Mouse (Mus musculus): ENCODE measurements around the gene Slc6a11. TPM values are rescaled to one million over a fixed set of nuclear protein-coding genes. Genes with fewer than 3 reads are reported as not detected.

Gene Slc6a11
- polyA plus RNA-seq, 1 experiment from 2014 or later: 0.70 TPM

DNA sequence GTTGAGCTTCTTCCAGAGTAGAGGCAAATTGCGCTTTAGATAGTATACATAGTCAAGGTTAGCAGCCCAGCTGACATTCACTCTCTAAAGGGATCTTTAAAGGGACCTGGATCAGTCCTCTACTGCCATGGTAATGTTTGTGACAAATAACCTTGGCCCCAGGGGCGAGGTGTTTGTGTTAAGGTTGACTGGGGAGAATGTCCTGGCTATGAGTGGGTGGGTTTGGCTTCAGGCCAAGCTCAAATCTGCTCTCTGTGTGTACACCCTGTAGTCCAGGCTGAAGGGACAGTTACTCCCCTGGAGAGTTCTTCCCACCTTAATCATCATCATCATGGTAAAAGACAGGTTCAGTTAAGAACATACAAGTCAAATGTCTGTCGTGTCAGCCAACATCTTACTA, 97.2 kb downstream of the Slc6a11 start:
- 73% methylated on average over 3 of the region's 3 CpGs for WGBS

DNA sequence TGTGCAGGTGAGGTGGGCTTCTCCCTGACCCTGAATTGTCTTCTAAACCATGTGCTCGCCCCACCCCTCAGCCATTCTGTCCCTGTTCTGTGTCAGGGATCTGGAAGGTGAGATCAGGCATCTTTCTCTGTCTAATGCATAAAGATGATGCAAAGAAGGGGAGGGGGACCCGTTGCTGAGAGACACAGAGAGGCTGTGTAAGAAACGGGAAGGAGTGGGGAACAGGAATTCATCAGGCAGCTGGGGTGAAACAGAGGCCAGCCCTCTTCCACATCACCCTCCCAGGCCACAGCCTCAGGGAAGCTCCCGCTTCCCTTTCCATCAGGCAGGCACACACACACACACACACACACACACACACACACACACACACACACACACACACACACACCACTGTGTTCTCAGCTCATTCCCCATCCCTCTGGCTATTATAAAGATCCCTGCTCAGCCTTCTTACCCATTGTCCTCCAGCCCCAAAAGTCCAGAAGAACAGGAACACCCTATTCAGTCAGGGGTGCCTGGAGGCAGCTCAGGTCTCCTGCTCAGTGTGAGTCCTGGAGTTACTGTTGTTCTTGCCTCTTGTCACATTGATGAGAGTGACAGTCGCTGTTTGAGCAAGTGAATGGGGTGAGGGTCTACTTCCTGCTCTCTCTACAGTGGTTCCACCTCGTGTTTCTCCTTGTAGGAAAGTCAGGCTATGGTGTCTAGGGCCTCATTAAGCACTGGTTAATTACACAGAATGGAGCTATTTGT, 108.0 kb downstream of the Slc6a11 start:
- no peak for ATAC-seq (ENCODE audit: low read depth)
- Histone ChIP-seq H3K27me3 (replicated peaks; ENCODE audit: control insufficient read depth, insufficient read depth, low read length) (no peaks in the 10 kb centered on the region), H3K9ac (ENCODE audit: low read depth, low read length) (no peak overlapping the region), H3K9me3 (ENCODE audit: control insufficient read depth, low read length) (no peaks in the 10 kb centered on the region), H3K4me3 (ENCODE audit: low read depth, low read length) (no peak overlapping the region), H3K4me2 (ENCODE audit: low read depth, low read length) (no peak overlapping the region), H3K27ac (replicated peaks; ENCODE audit: low read depth, low read length) (no peak overlapping the region), H3K36me3 (ENCODE audit: control insufficient read depth, insufficient read depth, low read length) (no peaks in the 10 kb centered on the region), H3K4me1 (ENCODE audit: control insufficient read depth, insufficient read depth, low read length) (no peaks in the 10 kb centered on the region)
- DNase-seq (ENCODE audit: low spot score): peak; percentile 19
- WGBS: 31% methylated on average over 6 of the region's 6 CpGs

More for the DNA sequence above, 97.2 kb downstream of the Slc6a11 start:
- Histone ChIP-seq H3K4me1 (ENCODE audit: control insufficient read depth, insufficient read depth, low read length) (no peaks in the 10 kb centered on the region), H3K4me2 (ENCODE audit: low read depth, low read length) (no peak overlapping the region), H3K27me3 (replicated peaks; ENCODE audit: control insufficient read depth, insufficient read depth, low read length) (no peaks in the 10 kb centered on the region), H3K9ac (ENCODE audit: low read depth, low read length) (no peak overlapping the region), H3K9me3 (ENCODE audit: control insufficient read depth, low read length) (no peaks in the 10 kb centered on the region), H3K27ac (replicated peaks; ENCODE audit: low read depth, low read length) (no peak overlapping the region), H3K4me3 (ENCODE audit: low read depth, low read length) (no peak overlapping the region), H3K36me3 (ENCODE audit: control insufficient read depth, insufficient read depth, low read length) (no peaks in the 10 kb centered on the region)
- ATAC-seq (ENCODE audit: low read depth): no peak
- DNase-seq (ENCODE audit: low spot score): no peak

DNA sequence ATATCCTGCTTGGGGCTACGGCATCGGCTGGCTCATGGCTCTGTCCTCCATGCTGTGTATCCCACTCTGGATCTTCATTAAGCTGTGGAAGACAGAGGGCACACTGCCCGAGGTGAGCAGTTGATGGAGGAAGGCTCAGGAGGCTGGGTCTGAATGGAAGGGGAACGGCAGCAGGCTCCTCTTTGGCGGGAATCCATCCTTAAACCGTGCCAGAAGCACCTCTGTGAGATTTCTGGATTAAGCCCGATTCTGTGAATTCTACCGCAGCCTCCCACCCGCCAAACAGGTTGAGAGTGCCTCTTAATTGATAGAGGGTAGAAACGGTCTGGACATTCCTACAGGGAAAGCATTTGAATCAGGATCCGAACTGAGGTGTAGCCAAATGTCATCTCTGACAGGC, 114.6 kb downstream of the Slc6a11 start:
- H3K9ac ChIP-seq (ENCODE audit: low read depth, low read length): no peak overlapping the region
- H3K36me3 ChIP-seq (ENCODE audit: control insufficient read depth, insufficient read depth, low read length): no peaks in the 10 kb centered on the region
- H3K4me2 ChIP-seq (ENCODE audit: low read depth, low read length): no peak overlapping the region
- no peak overlapping the region for H3K27ac ChIP-seq (replicated peaks; ENCODE audit: low read depth, low read length)
- DNase-seq (ENCODE audit: low spot score) (no peak), ATAC-seq (ENCODE audit: low read depth) (no peak)
- H3K4me1 ChIP-seq (ENCODE audit: control insufficient read depth, insufficient read depth, low read length): no peaks in the 10 kb centered on the region
- no peaks in the 10 kb centered on the region for H3K27me3 ChIP-seq (replicated peaks; ENCODE audit: control insufficient read depth, insufficient read depth, low read length)
- H3K4me3 ChIP-seq (ENCODE audit: low read depth, low read length): no peak overlapping the region
- 81% methylated on average over 11 of the region's 11 CpGs for WGBS
- H3K9me3 ChIP-seq (ENCODE audit: control insufficient read depth, low read length): no peaks in the 10 kb centered on the region

DNA sequence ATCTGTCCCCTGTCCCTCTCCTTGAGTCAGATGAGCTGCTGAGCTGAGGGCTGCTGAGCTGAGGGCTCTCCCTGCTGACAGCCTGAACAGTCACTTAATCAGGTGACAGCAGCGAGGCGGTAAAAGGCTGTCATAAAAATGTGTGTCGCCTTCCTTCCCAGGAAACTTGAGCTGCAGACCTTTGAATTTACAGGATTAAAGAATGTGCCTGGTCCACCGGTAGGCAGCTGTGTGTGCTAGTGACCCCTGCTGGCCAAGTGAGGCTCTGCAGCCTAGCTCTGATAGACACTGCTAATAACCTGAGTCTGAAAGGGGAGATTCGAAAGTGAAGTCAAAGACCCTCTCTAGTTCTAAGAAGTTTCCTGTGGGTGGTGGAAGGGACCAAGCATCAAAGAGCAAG, 119.3 kb downstream of the Slc6a11 start:
- DNase-seq (ENCODE audit: low spot score): peak; percentile 75
- H3K27me3 ChIP-seq (replicated peaks; ENCODE audit: control insufficient read depth, insufficient read depth, low read length): no peaks in the 10 kb centered on the region
- no peak overlapping the region for H3K27ac ChIP-seq (replicated peaks; ENCODE audit: low read depth, low read length)
- no peak overlapping the region for H3K9ac ChIP-seq (ENCODE audit: low read depth, low read length)
- H3K4me2 ChIP-seq (ENCODE audit: low read depth, low read length): no peak overlapping the region
- peak; percentile 62; the same call in 1 of the 2 replicates for ATAC-seq (ENCODE audit: low read depth)
- H3K36me3 ChIP-seq (ENCODE audit: control insufficient read depth, insufficient read depth, low read length): no peaks in the 10 kb centered on the region
- no peaks in the 10 kb centered on the region for H3K4me1 ChIP-seq (ENCODE audit: control insufficient read depth, insufficient read depth, low read length)
- no peak overlapping the region for H3K4me3 ChIP-seq (ENCODE audit: low read depth, low read length)
- H3K9me3 ChIP-seq (ENCODE audit: control insufficient read depth, low read length): no peaks in the 10 kb centered on the region
- 3% methylated on average over 5 of the region's 5 CpGs for WGBS

DNA sequence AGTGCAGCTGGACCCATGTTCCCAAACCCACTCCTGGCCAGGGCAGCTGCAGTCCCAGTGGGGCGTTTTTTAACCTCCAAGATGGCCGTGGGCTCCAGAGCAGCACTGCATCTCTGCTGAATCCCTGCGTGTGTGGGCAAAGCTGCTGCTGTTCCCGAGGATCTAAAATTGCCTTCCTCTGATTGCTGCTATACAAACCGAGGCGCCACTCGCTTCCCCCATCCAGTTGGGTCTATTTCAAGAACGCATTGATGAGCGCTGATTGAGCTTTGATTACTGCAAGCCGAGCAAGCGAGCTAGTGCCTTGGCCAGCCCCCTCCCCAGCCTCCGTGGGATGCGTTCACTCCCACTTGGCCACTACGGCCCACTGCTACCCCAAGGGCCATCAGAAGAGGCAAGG, 123.9 kb downstream of the Slc6a11 start:
- Histone ChIP-seq H3K27me3 (replicated peaks; ENCODE audit: control insufficient read depth, insufficient read depth, low read length) (no peaks in the 10 kb centered on the region), H3K9ac (ENCODE audit: low read depth, low read length) (no peak overlapping the region), H3K4me3 (ENCODE audit: low read depth, low read length) (no peak overlapping the region), H3K9me3 (ENCODE audit: control insufficient read depth, low read length) (no peaks in the 10 kb centered on the region), H3K27ac (replicated peaks; ENCODE audit: low read depth, low read length) (no peak overlapping the region), H3K4me1 (ENCODE audit: control insufficient read depth, insufficient read depth, low read length) (no peaks in the 10 kb centered on the region), H3K36me3 (ENCODE audit: control insufficient read depth, insufficient read depth, low read length) (no peaks in the 10 kb centered on the region), H3K4me2 (ENCODE audit: low read depth, low read length) (no peak overlapping the region)
- DNase-seq (ENCODE audit: low spot score): no peak
- ATAC-seq (ENCODE audit: low read depth): no peak
- 62% methylated on average over 14 of the region's 14 CpGs for WGBS

DNA sequence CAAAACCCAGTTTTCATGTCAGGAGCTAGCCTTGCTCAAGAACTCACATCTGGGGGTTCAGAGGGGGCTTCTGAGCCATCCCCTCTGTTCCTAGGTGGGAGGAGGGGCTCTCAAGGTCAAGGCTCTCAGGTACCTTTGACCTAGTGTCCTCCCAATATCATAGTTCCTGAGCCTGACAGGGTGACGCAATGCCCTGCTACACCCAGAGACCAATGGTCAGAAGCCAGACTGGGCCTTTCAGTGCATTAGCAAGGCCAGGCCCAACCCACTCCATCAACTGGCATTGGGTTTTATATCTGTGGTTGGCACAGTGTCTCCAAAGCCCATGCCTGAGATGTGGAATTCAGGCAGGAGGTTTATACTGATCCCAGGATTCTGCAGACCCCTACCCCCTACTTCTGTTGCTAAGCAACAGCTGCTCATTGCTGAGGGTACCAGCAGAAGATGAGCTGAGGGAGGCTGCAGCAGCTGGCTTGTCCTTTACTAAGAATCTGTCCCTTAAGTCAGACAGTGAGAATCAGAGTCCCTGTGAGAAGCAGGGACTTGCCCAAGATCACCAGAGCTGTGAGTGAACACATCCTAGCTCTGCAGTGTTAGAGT, 126.8 kb downstream of the Slc6a11 start:
- H3K36me3 ChIP-seq (ENCODE audit: control insufficient read depth, insufficient read depth, low read length): no peaks in the 10 kb centered on the region
- no peaks in the 10 kb centered on the region for H3K9me3 ChIP-seq (ENCODE audit: control insufficient read depth, low read length)
- ATAC-seq (ENCODE audit: low read depth) (no peak), DNase-seq (ENCODE audit: low spot score) (no peak)
- H3K4me2 ChIP-seq (ENCODE audit: low read depth, low read length): no peak overlapping the region
- 73% methylated on average over 1 of the region's 1 CpGs for WGBS
- no peak overlapping the region for H3K27ac ChIP-seq (replicated peaks; ENCODE audit: low read depth, low read length)
- no peak overlapping the region for H3K4me3 ChIP-seq (ENCODE audit: low read depth, low read length)
- H3K4me1 ChIP-seq (ENCODE audit: control insufficient read depth, insufficient read depth, low read length): no peaks in the 10 kb centered on the region
- no peak overlapping the region for H3K9ac ChIP-seq (ENCODE audit: low read depth, low read length)
- no peaks in the 10 kb centered on the region for H3K27me3 ChIP-seq (replicated peaks; ENCODE audit: control insufficient read depth, insufficient read depth, low read length)

DNA sequence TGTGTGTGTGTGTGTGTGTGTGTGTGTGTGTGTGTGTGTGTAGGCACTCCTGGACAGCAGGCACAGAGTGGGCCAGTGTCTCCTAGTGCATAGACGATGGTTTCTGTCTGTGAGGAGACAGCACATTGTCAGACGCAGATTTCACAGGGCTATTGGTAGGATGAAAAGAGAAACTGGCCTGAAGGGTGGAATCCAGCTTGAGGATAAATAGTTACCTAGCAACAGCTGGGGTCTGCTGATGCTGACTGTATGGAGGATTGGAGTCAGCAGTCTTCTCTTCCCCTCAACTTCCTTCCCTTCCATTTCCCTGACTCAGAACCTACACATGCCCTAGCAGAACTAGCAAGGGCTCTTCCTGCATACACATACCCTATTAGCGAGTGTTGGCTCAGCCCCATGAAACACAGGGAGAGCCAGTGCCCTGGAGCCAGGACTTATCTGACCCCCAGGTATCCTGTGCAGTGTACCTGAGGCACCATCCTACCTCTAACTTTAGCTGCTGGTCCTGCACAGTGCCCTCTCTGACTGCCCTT, 127.7 kb downstream of the Slc6a11 start:
- 56% methylated on average over 3 of the region's 3 CpGs for WGBS
- no peak for DNase-seq (ENCODE audit: low spot score)
- no peak overlapping the region for H3K4me2 ChIP-seq (ENCODE audit: low read depth, low read length)

DNA sequence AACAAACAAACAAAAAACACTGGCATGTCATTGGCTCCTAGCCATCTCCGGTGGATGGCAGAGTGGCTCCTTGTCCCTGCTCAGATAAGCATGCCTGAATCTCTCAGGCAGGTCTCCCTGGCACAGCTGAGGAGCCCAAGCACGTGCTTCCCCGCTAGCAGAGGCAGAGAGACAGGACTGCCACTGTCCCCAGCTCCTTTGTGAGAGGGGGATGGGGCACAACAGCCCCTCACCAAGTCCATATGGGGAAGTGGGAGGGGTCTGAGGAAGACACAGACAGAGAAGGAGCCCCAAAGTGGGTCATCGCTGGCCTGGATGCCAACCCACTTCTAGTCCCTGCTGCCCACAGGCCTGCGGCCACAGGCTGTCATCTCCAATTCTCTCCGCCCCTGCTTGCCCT, 130.6 kb downstream of the Slc6a11 start:
- no peak overlapping the region for H3K4me3 ChIP-seq (ENCODE audit: low read depth, low read length)
- no peaks in the 10 kb centered on the region for H3K4me1 ChIP-seq (ENCODE audit: control insufficient read depth, insufficient read depth, low read length)
- peak; percentile 50; the same call in 1 of the 2 replicates for ATAC-seq (ENCODE audit: low read depth)
- no peak overlapping the region for H3K27ac ChIP-seq (replicated peaks; ENCODE audit: low read depth, low read length)
- no peak overlapping the region for H3K4me2 ChIP-seq (ENCODE audit: low read depth, low read length)
- H3K9ac ChIP-seq (ENCODE audit: low read depth, low read length): no peak overlapping the region
- peak; percentile 37 for DNase-seq (ENCODE audit: low spot score)
- WGBS: 57% methylated on average over 6 of the region's 6 CpGs
- H3K36me3 ChIP-seq (ENCODE audit: control insufficient read depth, insufficient read depth, low read length): no peaks in the 10 kb centered on the region
- H3K9me3 ChIP-seq (ENCODE audit: control insufficient read depth, low read length): no peaks in the 10 kb centered on the region
- no peaks in the 10 kb centered on the region for H3K27me3 ChIP-seq (replicated peaks; ENCODE audit: control insufficient read depth, insufficient read depth, low read length)

More for the DNA sequence above, 127.7 kb downstream of the Slc6a11 start:
- no peak overlapping the region for H3K4me3 ChIP-seq (ENCODE audit: low read depth, low read length)
- no peaks in the 10 kb centered on the region for H3K36me3 ChIP-seq (ENCODE audit: control insufficient read depth, insufficient read depth, low read length)
- no peak overlapping the region for H3K27ac ChIP-seq (replicated peaks; ENCODE audit: low read depth, low read length)
- ATAC-seq (ENCODE audit: low read depth): no peak
- H3K9me3 ChIP-seq (ENCODE audit: control insufficient read depth, low read length): no peaks in the 10 kb centered on the region
- H3K9ac ChIP-seq (ENCODE audit: low read depth, low read length): no peak overlapping the region
- H3K27me3 ChIP-seq (replicated peaks; ENCODE audit: control insufficient read depth, insufficient read depth, low read length): no peaks in the 10 kb centered on the region
- no peaks in the 10 kb centered on the region for H3K4me1 ChIP-seq (ENCODE audit: control insufficient read depth, insufficient read depth, low read length)
